Mouse (Mus musculus) ES-E14 (cell line): ENCODE results near the gene Gm10778. TPM values are rescaled to one million over a fixed set of nuclear protein-coding genes. Genes with fewer than 3 reads are reported as not detected.

Experiments
- DNase-seq: peaks from one replicate; pipeline ENCODE4 v3.0.0-alpha.2; 2013; ENCODE audit warnings: low read depth, low spot score
- H3K27ac ChIP-seq: 2 replicates; pipeline ENCODE4 v1.5.1; 2012; ENCODE audit warnings: low read depth, mild to moderate bottlenecking, low read length, moderate library complexity, mixed read lengths; ENCODE audit not compliant: poor library complexity, insufficient read depth, severe bottlenecking
- H3K36me3 ChIP-seq: 2 replicates; pipeline ENCODE4 v1.6.1; 2012; ENCODE audit warnings: mild to moderate bottlenecking, low read length, moderate library complexity, mixed read lengths; ENCODE audit not compliant: control insufficient read depth, poor library complexity, insufficient read depth, severe bottlenecking
- H3K4me1 ChIP-seq, 2 experiments: fragments of 150-350 bp in 1 of 2; sonication (generic) in 1 of 2; 2 replicates each; pipeline ENCODE4 v1.6.1; 2012; ENCODE audit warnings: low read length in 2 of 2, mild to moderate bottlenecking in 1 of 2, mixed read lengths in 1 of 2; ENCODE audit not compliant: control insufficient read depth in 2 of 2, insufficient read depth in 2 of 2, poor library complexity in 1 of 2
- H3K4me3 ChIP-seq, 2 experiments: fragments of 150-350 bp in 1 of 2; sonication (generic) in 1 of 2; 2 replicates each; pipeline ENCODE4 v1.5.1; 2012; ENCODE audit warnings: low read length in 2 of 2, low read depth in 1 of 2, mild to moderate bottlenecking in 1 of 2, mixed read lengths in 1 of 2; ENCODE audit not compliant: insufficient read depth in 1 of 2, poor library complexity in 1 of 2, severe bottlenecking in 1 of 2
- H3K9ac ChIP-seq: 2 replicates; pipeline ENCODE4 v1.6.1; 2012; ENCODE audit warnings: low read depth, mild to moderate bottlenecking, low read length, mixed read lengths; ENCODE audit not compliant: poor library complexity, insufficient read depth, severe bottlenecking
- H3K9me3 ChIP-seq: fragments of 150-350 bp; sonication (generic); 2 replicates; pipeline ENCODE4 v1.6.1; 2012; ENCODE audit warnings: low read depth, mild to moderate bottlenecking, low read length; ENCODE audit not compliant: control insufficient read depth, insufficient read depth
- CHD2 ChIP-seq: IDR thresholded peaks from 2 replicates; pipeline ENCODE4 v1.6.1; 2014; ENCODE audit warnings: mild to moderate bottlenecking, low read depth, low read length, inconsistent platforms
- HCFC1 ChIP-seq: IDR thresholded peaks from 2 replicates; pipeline ENCODE4 v1.6.1; 2012; ENCODE audit warnings: low read length, inconsistent platforms, borderline replicate concordance; ENCODE audit not compliant: insufficient read depth
- MAFK ChIP-seq: IDR thresholded peaks from 2 replicates; pipeline ENCODE4 v1.6.1; 2014; ENCODE audit warnings: mild to moderate bottlenecking, low read depth, low read length, inconsistent platforms; ENCODE audit not compliant: insufficient read depth
- ZC3H11A ChIP-seq: IDR thresholded peaks from 2 replicates; pipeline ENCODE4 v1.6.1; 2012; ENCODE audit warnings: low read depth, mild to moderate bottlenecking, inconsistent platforms, low read length, borderline replicate concordance
- ZNF384 ChIP-seq: IDR thresholded peaks from 2 replicates; pipeline ENCODE4 v1.6.1; 2012; ENCODE audit warnings: low read depth, low read length, inconsistent platforms
- in situ Hi-C, 2 experiments: fragments of 600-800 bp; cut with MboI; formaldehyde crosslinking; loops; one replicate each; pipeline ENCODE4 v1.15.1; 2025; ENCODE audit warnings: low sequenced_read_pairs in 2 of 2, inconsistent platforms in 1 of 2; ENCODE audit not compliant: unreplicated experiment in 2 of 2
- total RNA-seq: library from RNA; depleted of rRNA; stranded (reverse); fragments of 300-350 nt; gene quantifications from 2 replicates; pipeline ENCODE4 v1.2.3, GENCODE M21; 2012

The Gm10778 gene
- total RNA-seq, 1 experiment: 5.3 TPM

GRCm38 (mm10) chr10:81601396-81601905, 47.4 kb upstream of the Gm10778 start:
- H3K9me3 ChIP-seq: no peaks in the 10 kb centered on the region
- TF ChIP-seq HCFC1: no peak
- no peak for TF ChIP-seq CHD2
- no peak for TF ChIP-seq MAFK
- TF ChIP-seq ZC3H11A: no peak
- TF ChIP-seq ZNF384: no peak
- DNase-seq: no peak
- no peak overlapping the region for H3K27ac ChIP-seq
- H3K4me1 ChIP-seq: peaks cover 3 to 36% of the 10 kb centered on the region in 2 experiments
- H3K4me3 ChIP-seq: peak overlapping the region; percentile 3 to 60; a peak in 3 of 4 replicates
- peak overlapping the region; percentile 28; the same call in 1 of the 2 replicates for H3K9ac ChIP-seq
- in situ Hi-C loops: no loop called here
- H3K36me3 ChIP-seq: no peaks in the 10 kb centered on the region

DNA sequence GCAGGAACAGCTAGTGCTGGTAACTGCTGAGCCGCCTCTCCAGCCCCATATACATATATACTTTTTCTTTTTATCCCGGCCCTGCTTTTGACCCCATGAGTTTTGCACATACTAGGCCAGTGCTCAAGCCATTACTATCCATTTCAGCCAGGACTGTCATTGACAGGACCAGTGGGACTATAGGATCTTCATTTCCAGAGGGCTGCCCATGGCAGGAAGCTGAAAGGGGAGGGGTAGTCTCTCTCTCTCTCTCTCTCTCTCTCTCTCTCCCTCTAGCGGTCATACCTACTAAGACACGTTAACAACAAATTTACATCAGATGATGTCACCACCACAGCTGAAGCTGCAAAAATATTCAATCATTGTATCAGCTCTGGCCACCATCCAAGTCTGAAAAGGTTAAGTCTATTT, 46.1 kb upstream of the Gm10778 start:
- peaks cover under 1% of the 10 kb centered on the region; the same call in 1 of the 2 replicates for H3K36me3 ChIP-seq
- no peak overlapping the region for H3K27ac ChIP-seq
- in situ Hi-C loops: no loop called here
- H3K9ac ChIP-seq: no peak overlapping the region
- no peak overlapping the region for H3K4me3 ChIP-seq
- no peak for DNase-seq
- no peaks in the 10 kb centered on the region for H3K9me3 ChIP-seq
- TF ChIP-seq CHD2 (no peak), MAFK (no peak), ZNF384 (no peak; the same call in 1 of the 2 replicates), HCFC1 (no peak), ZC3H11A (no peak)
- H3K4me1 ChIP-seq: peaks cover 3 to 28% of the 10 kb centered on the region in 2 experiments

DNA sequence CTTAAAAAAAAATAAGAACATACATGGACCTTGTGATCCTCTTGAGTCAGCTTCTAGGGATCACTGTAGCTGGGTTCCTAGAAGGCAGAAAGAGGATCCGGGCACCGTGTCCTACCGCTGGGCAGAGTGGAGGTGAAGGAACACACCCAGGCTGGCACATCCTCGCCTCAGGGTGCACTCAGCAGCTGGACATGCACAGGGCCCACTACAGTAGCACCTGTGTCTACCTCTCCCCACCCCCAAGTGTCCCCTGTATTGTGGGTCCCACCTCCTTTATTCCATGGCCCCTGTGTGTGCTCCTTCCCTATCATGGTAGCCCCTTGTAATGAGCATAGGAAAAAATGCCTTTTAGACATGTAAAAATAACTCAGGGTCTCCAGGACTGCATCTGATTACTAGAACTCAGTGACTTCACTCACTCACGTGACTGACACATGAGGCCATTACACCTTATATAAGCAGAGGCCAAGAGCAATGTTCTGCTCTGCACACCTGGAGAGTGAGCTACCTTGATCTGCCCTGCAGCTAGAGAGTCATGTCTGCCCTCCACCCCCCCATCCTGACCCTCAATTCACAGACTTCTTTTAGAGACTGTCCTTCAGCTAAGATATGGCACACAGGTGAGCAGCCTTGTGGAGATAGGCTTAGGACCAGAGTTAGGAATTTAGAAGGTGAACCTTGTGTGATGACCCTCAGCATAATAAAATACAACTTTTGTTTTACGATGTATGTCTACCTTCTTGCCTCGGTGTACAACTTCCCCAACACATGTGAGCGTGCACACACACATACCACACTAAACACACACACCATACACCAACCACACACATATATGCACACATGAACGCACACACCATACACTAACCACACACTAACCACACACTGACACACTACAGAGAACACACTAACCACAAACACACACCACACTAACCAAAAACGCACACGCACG, 44.6 kb upstream of the Gm10778 start:
- no peak for DNase-seq
- Histone ChIP-seq H3K4me3 (peak overlapping the region; percentile 46 to 61), H3K9me3 (no peaks in the 10 kb centered on the region), H3K4me1 (peaks cover 0 to 18% of the 10 kb centered on the region in 2 experiments), H3K27ac (no peak overlapping the region), H3K9ac (peak overlapping the region; percentile 63; the same call in 1 of the 2 replicates), H3K36me3 (peaks cover 4% of the 10 kb centered on the region; the same call in 1 of the 2 replicates)
- TF ChIP-seq CHD2 (no peak), MAFK (no peak), ZNF384 (no peak), HCFC1 (no peak), ZC3H11A (no peak)
- in situ Hi-C loops: no loop called here

DNA sequence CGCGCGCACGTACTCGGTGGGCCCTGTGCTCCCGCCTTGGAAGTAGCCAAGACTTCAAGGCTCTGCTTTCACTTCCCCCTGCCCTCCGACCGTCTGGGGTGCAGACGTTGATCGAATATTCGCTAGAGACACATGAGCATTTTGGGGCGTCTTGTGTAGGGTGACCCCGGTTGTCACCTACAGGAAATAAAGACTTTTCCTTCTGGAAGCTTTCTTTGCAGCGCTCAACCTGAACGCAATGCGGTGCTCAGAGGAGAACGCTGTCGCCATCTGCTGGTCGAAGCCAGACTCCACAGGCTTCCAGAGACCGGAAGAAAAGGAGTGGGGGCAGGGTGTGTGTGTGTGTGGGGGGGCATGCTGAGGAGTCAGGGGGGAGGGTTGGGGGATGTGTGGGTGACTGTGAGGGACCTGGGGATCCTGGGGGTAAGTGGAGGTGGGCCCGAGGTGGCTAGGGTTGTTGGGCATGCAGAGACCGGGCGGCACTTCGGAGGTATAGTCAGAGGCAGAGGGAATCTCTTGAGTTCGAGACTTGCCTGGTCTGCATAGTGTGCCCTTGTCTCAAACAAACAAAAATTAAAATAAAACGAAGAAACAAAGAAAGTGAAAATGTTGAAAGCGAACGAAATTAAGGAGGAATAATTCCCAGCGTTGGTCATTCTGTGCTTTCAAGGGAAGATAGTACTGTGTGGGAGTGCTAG, 43.7 kb upstream of the Gm10778 start:
- Histone ChIP-seq H3K9ac (peak overlapping the region; percentile 63; the same call in 1 of the 2 replicates), H3K9me3 (no peaks in the 10 kb centered on the region), H3K4me1 (peaks cover 0 to 11% of the 10 kb centered on the region in 2 experiments; a peak in 3 of 4 replicates), H3K27ac (no peak overlapping the region; the same call in 1 of the 2 replicates), H3K36me3 (peaks cover 4% of the 10 kb centered on the region; the same call in 1 of the 2 replicates), H3K4me3 (peak overlapping the region; percentile 52 to 71)
- DNase-seq: peak; percentile 86
- TF ChIP-seq CHD2 (peak; percentile 41; the same call in 1 of the 2 replicates), ZC3H11A (no peak)
- in situ Hi-C loops: no loop called here
